Mouse (Mus musculus): ENCODE results near the gene Gcnt3. TPM values are rescaled to one million over a fixed set of nuclear protein-coding genes. Genes with fewer than 3 reads are reported as not detected.
"Not testable (repeated sequence)": the region's sequence is repeated elsewhere in the genome, so short reads cannot be mapped to it uniquely, and the experiment has no call there.

Gene Gcnt3
- total RNA-seq, 4 experiments from 2014 or later, result not detected

GRCm38 (mm10) chr9:70044865-70045264 lies 7.0 kb upstream of the Gcnt3 start:
- no peak for DNase-seq (ENCODE audit: low spot score in 2 of 2)

GRCm38 (mm10) chr9:70042935-70043334 lies 5.0 kb upstream of the Gcnt3 start:
- DNase-seq (ENCODE audit: low spot score in 2 of 2), result no peak

- no peak for DNase-seq (ENCODE audit: low spot score in 2 of 2)
Measured at GRCm38 (mm10) chr9:70042137-70042536, 4.2 kb upstream of the Gcnt3 start.

GRCm38 (mm10) chr9:70040570-70040969 lies 2.7 kb upstream of the Gcnt3 start:
- no peak for DNase-seq (ENCODE audit: low spot score in 2 of 2)

- no peak for DNase-seq (ENCODE audit: low spot score in 2 of 2)
Measured at GRCm38 (mm10) chr9:70039597-70040385, 1.9 kb upstream of the Gcnt3 start.

- DNase-seq (ENCODE audit: low spot score in 2 of 2), result no peak
Measured at GRCm38 (mm10) chr9:70036646-70037045, 1.2 kb downstream of the Gcnt3 start.

GRCm38 (mm10) chr9:70034702-70035101 lies 3.2 kb downstream of the Gcnt3 start:
- no peak for DNase-seq (ENCODE audit: low spot score in 2 of 2)

GRCm38 (mm10) chr9:70033056-70033455 lies 4.8 kb downstream of the Gcnt3 start:
- no peak for DNase-seq (ENCODE audit: low spot score in 2 of 2)

GRCm38 (mm10) chr9:70032167-70032566 lies 5.7 kb downstream of the Gcnt3 start:
- no peak for DNase-seq (ENCODE audit: low spot score in 2 of 2)

GRCm38 (mm10) chr9:70025365-70026012 lies 12.4 kb downstream of the Gcnt3 start:
- no peak for DNase-seq (ENCODE audit: low spot score in 2 of 2)

- no peak for DNase-seq (ENCODE audit: low spot score in 2 of 2)
Measured at GRCm38 (mm10) chr9:70024648-70025047, 13.2 kb downstream of the Gcnt3 start.

- DNase-seq (ENCODE audit: low spot score in 2 of 2), result not testable (repeated sequence)
Measured at GRCm38 (mm10) chr9:70023615-70024014, 14.3 kb downstream of the Gcnt3 start.

- DNase-seq (ENCODE audit: low spot score in 2 of 2), result no peak
Measured at GRCm38 (mm10) chr9:70022083-70022482, 15.8 kb downstream of the Gcnt3 start.

GRCm38 (mm10) chr9:70021610-70022009 lies 16.3 kb downstream of the Gcnt3 start:
- DNase-seq (ENCODE audit: low spot score in 2 of 2), result no peak

GRCm38 (mm10) chr9:70018879-70019278 lies 19.0 kb downstream of the Gcnt3 start:
- DNase-seq (ENCODE audit: low spot score in 2 of 2), result no peak

- DNase-seq (ENCODE audit: low spot score in 2 of 2), result no peak
Measured at GRCm38 (mm10) chr9:70015632-70016031, 22.3 kb downstream of the Gcnt3 start.

GRCm38 (mm10) chr9:70012408-70012901 lies 25.4 kb downstream of the Gcnt3 start, which contains the start of gene Gtf2a2:
Gene Gtf2a2 (plus strand): TSS chr9:70012550.
- peak; percentile 84 to 89 for DNase-seq (ENCODE audit: low spot score in 2 of 2)

- no peak for DNase-seq (ENCODE audit: low spot score in 2 of 2)
Measured at GRCm38 (mm10) chr9:70011537-70012407, 26.1 kb downstream of the Gcnt3 start.

- DNase-seq (ENCODE audit: low spot score in 2 of 2), result no peak
Measured at GRCm38 (mm10) chr9:70010781-70011473, 27.0 kb downstream of the Gcnt3 start.

- DNase-seq (ENCODE audit: low spot score in 2 of 2), result no peak
Measured at GRCm38 (mm10) chr9:70009754-70010304, 28.1 kb downstream of the Gcnt3 start.

All from left cerebral cortex, adult 8-10 months (tissue).